Mouse (Mus musculus): ENCODE measurements at regions not wholly inside any gene's neighbourhood (a gene's known extent, or its start where the extent isn't known, plus 50 kb on each side); places are given as distances from the start of the nearest gene placed in this dataset.

DNA sequence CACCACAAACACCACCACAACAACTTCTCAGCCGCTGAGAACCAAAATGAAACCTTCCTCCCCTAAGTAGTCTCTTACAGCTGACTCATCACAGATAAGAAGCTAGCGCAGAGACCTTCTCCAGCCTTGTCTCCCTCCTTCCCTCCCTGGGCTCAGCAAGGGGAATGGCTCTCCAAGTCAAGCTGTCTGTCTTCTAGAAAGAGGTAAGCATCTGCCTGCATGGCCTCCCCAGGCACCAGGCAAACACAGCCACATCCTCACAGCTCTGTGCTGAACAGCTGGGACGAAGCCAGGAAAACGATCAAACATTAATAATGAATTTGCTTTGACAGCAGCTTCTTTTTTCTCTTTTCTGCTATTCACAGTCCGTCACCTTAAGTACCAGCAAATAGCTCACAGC is 108.3 kb upstream of the Irs2 start:
- Histone ChIP-seq H3K4me3 (replicated peaks; ENCODE audit: insufficient read depth, low read depth, low read length) (no peak overlapping the region), H3K4me1 (ENCODE audit: control insufficient read depth, insufficient read depth, low read length) (peaks cover 3% of the 10 kb centered on the region; the same call in 1 of the 2 replicates), H3K27me3 (ENCODE audit: control insufficient read depth, insufficient read depth, low read length) (no peaks in the 10 kb centered on the region), H3K27ac (ENCODE audit: insufficient read depth, low read length) (no peak overlapping the region)
- TF ChIP-seq POLR2A (IDR thresholded peaks at IDR 0.05; ENCODE audit: borderline replicate concordance, insufficient read depth, low read length) (no peak), CTCF (IDR thresholded peaks at IDR 0.05; ENCODE audit: borderline replicate concordance, insufficient read depth, low read depth, low read length) (no peak)
- 46% methylated on average over 5 of the region's 5 CpGs for WGBS
- DNase-seq = no peak

DNA sequence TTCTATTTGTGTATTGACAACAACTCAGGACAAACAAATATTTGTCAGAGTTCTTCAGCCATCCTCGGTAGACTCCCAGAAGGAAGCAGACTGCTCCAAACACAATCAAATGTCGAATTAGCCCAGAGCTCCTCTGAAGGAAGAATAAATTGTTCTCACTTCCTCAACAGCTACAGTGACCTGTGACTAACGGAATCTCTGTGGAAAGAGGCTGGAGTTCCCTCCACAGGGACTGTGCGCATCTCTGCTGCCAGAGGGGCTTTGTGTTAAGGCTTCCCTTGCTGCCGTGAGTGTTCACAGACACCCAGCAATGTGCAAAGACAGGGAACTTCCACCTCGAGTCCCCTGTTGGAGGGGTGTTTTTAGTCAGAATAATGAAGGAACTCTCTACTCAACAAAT is 107.0 kb upstream of the Irs2 start:
- Histone ChIP-seq H3K4me3 (replicated peaks; ENCODE audit: insufficient read depth, low read depth, low read length) (no peak overlapping the region), H3K27me3 (ENCODE audit: control insufficient read depth, insufficient read depth, low read length) (no peaks in the 10 kb centered on the region), H3K4me1 (ENCODE audit: control insufficient read depth, insufficient read depth, low read length) (peaks cover 3% of the 10 kb centered on the region; the same call in 1 of the 2 replicates), H3K27ac (ENCODE audit: insufficient read depth, low read length) (no peak overlapping the region)
- no peak for DNase-seq
- TF ChIP-seq POLR2A (IDR thresholded peaks at IDR 0.05; ENCODE audit: borderline replicate concordance, insufficient read depth, low read length) = no peak
- no peak for TF ChIP-seq CTCF (IDR thresholded peaks at IDR 0.05; ENCODE audit: borderline replicate concordance, insufficient read depth, low read depth, low read length)
- WGBS = 46% methylated on average over 6 of the region's 6 CpGs

DNA sequence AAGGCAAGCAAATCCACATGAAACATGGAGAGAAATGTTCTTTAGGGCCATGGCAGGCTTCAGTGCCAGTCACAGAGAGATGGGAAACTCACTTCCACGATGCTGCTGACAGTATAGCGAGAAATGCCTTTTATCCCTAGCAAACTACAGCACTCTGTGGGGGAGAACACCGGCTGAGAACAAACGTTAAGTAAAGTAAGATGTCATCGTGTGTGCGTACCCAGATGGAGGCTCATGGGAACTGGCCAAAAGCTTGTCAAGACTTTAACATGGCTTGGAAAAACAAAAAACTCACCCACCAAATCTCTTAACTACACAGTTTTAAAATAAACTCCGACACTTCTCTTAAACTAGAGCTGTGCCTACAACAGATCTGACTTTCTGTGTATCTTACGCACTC is 106.3 kb upstream of the Irs2 start:
- no peak for DNase-seq
- WGBS = 36% methylated on average over 8 of the region's 8 CpGs
- TF ChIP-seq POLR2A (IDR thresholded peaks at IDR 0.05; ENCODE audit: borderline replicate concordance, insufficient read depth, low read length) = no peak

DNA sequence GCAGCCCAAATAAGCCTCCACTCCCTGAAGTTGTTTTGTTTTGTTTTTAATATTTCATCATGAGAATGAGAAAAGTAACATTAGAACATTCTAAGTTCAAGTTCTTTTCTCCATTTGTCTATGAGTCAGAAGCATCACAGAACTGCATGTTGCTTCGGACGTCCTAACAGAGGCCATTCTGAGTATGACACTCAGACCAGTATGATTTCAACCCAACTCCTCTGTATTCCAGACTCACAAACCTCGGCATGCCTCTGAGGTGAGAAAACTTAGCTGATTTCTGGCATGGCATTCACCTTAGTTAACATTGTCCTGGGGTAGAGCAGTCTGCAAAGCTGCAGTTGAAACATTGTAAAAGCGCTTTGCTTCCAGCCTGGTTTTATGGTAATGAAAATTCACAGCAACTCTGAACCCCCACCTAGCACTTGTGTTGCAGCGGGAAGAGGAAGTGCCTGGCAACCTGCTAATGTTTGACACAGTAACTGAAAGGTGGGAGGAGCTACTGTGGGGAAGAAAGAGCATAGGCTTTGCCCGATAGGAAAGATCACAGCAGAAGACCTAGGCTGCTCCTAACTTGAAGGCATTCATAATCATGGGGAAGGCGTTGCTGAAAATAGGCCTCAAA is 104.8 kb upstream of the Irs2 start:
- no peak for DNase-seq
- Histone ChIP-seq H3K27ac (ENCODE audit: insufficient read depth, low read length) (no peak overlapping the region), H3K4me1 (ENCODE audit: control insufficient read depth, insufficient read depth, low read length) (peaks cover 3% of the 10 kb centered on the region; the same call in 1 of the 2 replicates), H3K4me3 (replicated peaks; ENCODE audit: insufficient read depth, low read depth, low read length) (no peak overlapping the region), H3K27me3 (ENCODE audit: control insufficient read depth, insufficient read depth, low read length) (no peaks in the 10 kb centered on the region)
- no peak for TF ChIP-seq CTCF (IDR thresholded peaks at IDR 0.05; ENCODE audit: borderline replicate concordance, insufficient read depth, low read depth, low read length)
- no peak for TF ChIP-seq POLR2A (IDR thresholded peaks at IDR 0.05; ENCODE audit: borderline replicate concordance, insufficient read depth, low read length)
- 85% methylated on average over 7 of the region's 7 CpGs for WGBS

More for the DNA sequence above, 106.3 kb upstream of the Irs2 start:
- peaks cover 3% of the 10 kb centered on the region; the same call in 1 of the 2 replicates for H3K4me1 ChIP-seq (ENCODE audit: control insufficient read depth, insufficient read depth, low read length)
- H3K27ac ChIP-seq (ENCODE audit: insufficient read depth, low read length) = no peak overlapping the region
- no peak overlapping the region for H3K4me3 ChIP-seq (replicated peaks; ENCODE audit: insufficient read depth, low read depth, low read length)
- H3K27me3 ChIP-seq (ENCODE audit: control insufficient read depth, insufficient read depth, low read length) = no peaks in the 10 kb centered on the region

DNA sequence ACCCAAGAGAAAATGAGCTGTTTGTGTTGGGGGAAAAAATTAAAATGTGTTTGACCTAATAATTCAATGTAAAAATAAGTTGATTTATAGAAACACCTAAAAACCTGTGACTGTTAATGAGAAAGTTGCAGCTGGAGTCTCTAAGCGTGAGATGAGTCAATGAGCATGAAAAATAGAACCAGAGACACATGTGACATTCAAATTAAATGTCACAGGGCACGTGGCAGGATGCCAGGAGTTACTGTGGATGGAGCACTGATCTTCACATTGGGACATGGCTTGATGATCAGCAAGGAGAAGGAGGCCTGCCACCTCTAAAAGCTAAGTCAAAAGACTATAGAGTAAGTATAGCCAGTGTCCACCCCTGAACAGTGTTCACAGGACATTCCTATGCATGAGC is 103.7 kb upstream of the Irs2 start:
- H3K4me1 ChIP-seq (ENCODE audit: control insufficient read depth, insufficient read depth, low read length) = peaks cover 3% of the 10 kb centered on the region; the same call in 1 of the 2 replicates
- DNase-seq = no peak
- H3K4me3 ChIP-seq (replicated peaks; ENCODE audit: insufficient read depth, low read depth, low read length) = no peak overlapping the region
- no peaks in the 10 kb centered on the region for H3K27me3 ChIP-seq (ENCODE audit: control insufficient read depth, insufficient read depth, low read length)
- no peak for TF ChIP-seq CTCF (IDR thresholded peaks at IDR 0.05; ENCODE audit: borderline replicate concordance, insufficient read depth, low read depth, low read length)
- 54% methylated on average over 2 of the region's 2 CpGs for WGBS
- no peak overlapping the region for H3K27ac ChIP-seq (ENCODE audit: insufficient read depth, low read length)

- no peak overlapping the region for H3K27ac ChIP-seq (ENCODE audit: insufficient read depth, low read length)
- H3K4me1 ChIP-seq (ENCODE audit: control insufficient read depth, insufficient read depth, low read length) = no peaks in the 10 kb centered on the region
- no peaks in the 10 kb centered on the region for H3K27me3 ChIP-seq (ENCODE audit: control insufficient read depth, insufficient read depth, low read length)
- TF ChIP-seq CTCF (IDR thresholded peaks at IDR 0.05; ENCODE audit: borderline replicate concordance, insufficient read depth, low read depth, low read length) (no peak), POLR2A (IDR thresholded peaks at IDR 0.05; ENCODE audit: borderline replicate concordance, insufficient read depth, low read length) (no peak)
- WGBS = 91% methylated on average over 1 of the region's 1 CpGs
- no peak for DNase-seq
- H3K4me3 ChIP-seq (replicated peaks; ENCODE audit: insufficient read depth, low read depth, low read length) = no peak overlapping the region
Measured at GRCm38 (mm10) chr8:11107435-11107834, 99.2 kb upstream of the Irs2 start.

GRCm38 (mm10) chr8:11107021-11107420 is 98.8 kb upstream of the Irs2 start:
- WGBS = 90% methylated on average over 5 of the region's 5 CpGs

DNA sequence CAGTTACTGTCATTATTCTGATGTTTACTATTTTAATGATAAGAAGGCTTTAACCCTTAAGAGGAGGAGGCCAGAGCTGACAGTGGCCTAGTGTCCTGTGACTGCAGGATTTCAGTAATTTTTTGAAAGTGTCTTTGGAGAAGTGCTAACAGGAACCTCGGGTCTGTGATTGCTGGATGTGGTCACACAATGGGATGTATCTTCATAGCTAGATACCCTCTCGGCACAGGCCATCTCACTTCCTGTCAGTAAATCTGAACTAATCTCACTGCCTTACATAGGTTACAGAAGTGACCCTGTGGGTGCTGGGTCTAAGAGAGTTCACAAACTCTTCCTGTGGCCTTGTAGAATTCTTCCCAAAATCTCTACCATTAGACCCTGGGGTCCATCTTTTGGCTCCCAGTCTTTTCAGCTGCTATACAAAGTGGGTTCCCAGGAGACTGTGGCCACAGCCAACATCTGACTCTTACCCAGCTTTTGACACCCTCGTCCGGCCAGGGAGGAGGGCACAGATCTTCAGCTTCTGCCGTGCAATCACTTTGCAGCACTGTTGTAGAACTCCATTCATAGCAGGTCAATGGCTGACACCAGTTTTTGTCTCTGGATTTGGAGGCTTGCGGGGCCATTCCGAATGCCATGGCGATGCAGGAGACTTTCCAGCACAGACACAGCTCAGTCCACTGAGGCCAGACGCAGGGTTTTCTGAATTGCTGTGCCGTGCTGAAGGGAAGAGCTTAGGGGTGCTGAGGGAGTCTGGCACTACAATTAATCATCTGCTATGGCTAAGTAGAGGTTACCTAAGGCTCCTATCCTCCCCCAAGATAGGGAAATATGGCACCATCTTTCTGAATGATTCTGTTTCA is 95.7 kb upstream of the Irs2 start:
- H3K4me1 ChIP-seq (ENCODE audit: control insufficient read depth, insufficient read depth, low read length) = no peaks in the 10 kb centered on the region
- H3K27me3 ChIP-seq (ENCODE audit: control insufficient read depth, insufficient read depth, low read length) = no peaks in the 10 kb centered on the region
- DNase-seq = no peak
- WGBS = 69% methylated on average over 10 of the region's 10 CpGs
- no peak overlapping the region for H3K27ac ChIP-seq (ENCODE audit: insufficient read depth, low read length)
- H3K4me3 ChIP-seq (replicated peaks; ENCODE audit: insufficient read depth, low read depth, low read length) = no peak overlapping the region
- no peak for TF ChIP-seq CTCF (IDR thresholded peaks at IDR 0.05; ENCODE audit: borderline replicate concordance, insufficient read depth, low read depth, low read length)
- TF ChIP-seq POLR2A (IDR thresholded peaks at IDR 0.05; ENCODE audit: borderline replicate concordance, insufficient read depth, low read length) = no peak

More at GRCm38 (mm10) chr8:11107021-11107420, 98.8 kb upstream of the Irs2 start:
- H3K27me3 ChIP-seq (ENCODE audit: control insufficient read depth, insufficient read depth, low read length) = no peaks in the 10 kb centered on the region
- H3K27ac ChIP-seq (ENCODE audit: insufficient read depth, low read length) = no peak overlapping the region
- H3K4me3 ChIP-seq (replicated peaks; ENCODE audit: insufficient read depth, low read depth, low read length) = no peak overlapping the region
- DNase-seq = no peak
- TF ChIP-seq CTCF (IDR thresholded peaks at IDR 0.05; ENCODE audit: borderline replicate concordance, insufficient read depth, low read depth, low read length) = no peak
- no peak for TF ChIP-seq POLR2A (IDR thresholded peaks at IDR 0.05; ENCODE audit: borderline replicate concordance, insufficient read depth, low read length)
- H3K4me1 ChIP-seq (ENCODE audit: control insufficient read depth, insufficient read depth, low read length) = no peaks in the 10 kb centered on the region

Data from cerebellum, adult 2 months (tissue).